Mouse (Mus musculus) C2C12 (cell line): Measurements from ENCODE around the gene Auts2. TPM values are rescaled to one million over a fixed set of nuclear protein-coding genes. Genes with fewer than 3 reads are reported as not detected.

ENCODE experiments used
- H3K27me3 ChIP-seq: one replicate; pipeline ENCODE4 v1.6.1; 2011; ENCODE audit not compliant: control insufficient read depth, insufficient read depth, insufficient read length
- H3K36me3 ChIP-seq: one replicate; pipeline ENCODE4 v1.6.1; 2011; ENCODE audit not compliant: control insufficient read depth, insufficient read depth
- H3K4me3 ChIP-seq: one replicate; pipeline ENCODE4 v1.5.1; 2011; ENCODE audit warnings: mild to moderate bottlenecking, control low read depth; ENCODE audit not compliant: poor library complexity, insufficient read depth, severe bottlenecking
- H3K79me2 ChIP-seq: one replicate; pipeline ENCODE4 v1.6.1; 2011; ENCODE audit not compliant: control insufficient read depth, insufficient read depth
- H3K79me3 ChIP-seq: one replicate; pipeline ENCODE4 v1.6.1; 2011; ENCODE audit warnings: low read depth, control low read depth
- H3ac ChIP-seq: one replicate; pipeline ENCODE3; 2011; ENCODE audit warnings: low read depth; ENCODE audit not compliant: control insufficient read depth, insufficient read length
- CEBPB ChIP-seq: IDR thresholded peaks from one replicate; pipeline ENCODE4 v1.6.1; 2011; ENCODE audit warnings: low read depth, mild to moderate bottlenecking, control low read depth, moderate library complexity
- CTCF ChIP-seq: IDR thresholded peaks from one replicate; pipeline ENCODE4 v1.5.1; 2011; ENCODE audit not compliant: control insufficient read depth, insufficient read depth, insufficient read length
- FOSL1 ChIP-seq: IDR thresholded peaks from one replicate; pipeline ENCODE4 v1.8.0; 2011; ENCODE audit warnings: mild to moderate bottlenecking, low read length; ENCODE audit not compliant: poor library complexity, insufficient read depth, severe bottlenecking
- MAX ChIP-seq: IDR thresholded peaks from one replicate; pipeline ENCODE4 v1.6.1; 2011; ENCODE audit warnings: mild to moderate bottlenecking, control low read depth
- MYOD1 ChIP-seq: IDR thresholded peaks from one replicate; pipeline ENCODE4 v1.6.1; 2011; ENCODE audit warnings: low read depth; ENCODE audit not compliant: control insufficient read depth, insufficient read length
- MYOG ChIP-seq: IDR thresholded peaks from one replicate; pipeline ENCODE4 v1.6.1; 2011; ENCODE audit not compliant: control insufficient read depth, insufficient read length; ENCODE audit errors: extremely low read depth
- USF1 ChIP-seq: IDR thresholded peaks from one replicate; pipeline ENCODE4 v1.6.1; 2011; ENCODE audit warnings: low read depth, mild to moderate bottlenecking, control low read depth, moderate library complexity
- polyA plus RNA-seq: library from polyadenylated mRNA; unstranded; fragments of >200 nt; fragmentation: generic; extraction: Trizol; gene quantifications from one replicate; pipeline ENCODE4 v1.2.1, GENCODE M21; 2012; ENCODE audit warnings: missing spikeins

Gene Auts2
- polyA plus RNA-seq, 1 experiment: 8.4 TPM

- Histone ChIP-seq H3K79me2 (no peaks in the 10 kb centered on the region), H3K79me3 (no peaks in the 10 kb centered on the region), H3K4me3 (no peak overlapping the region), H3K36me3 (no peaks in the 10 kb centered on the region), H3ac (no peak overlapping the region), H3K27me3 (no peaks in the 10 kb centered on the region)
- no peak for TF ChIP-seq USF1
- no peak for TF ChIP-seq CEBPB
- no peak for TF ChIP-seq MAX
- no peak for TF ChIP-seq MYOD1
- no peak for TF ChIP-seq CTCF
- TF ChIP-seq FOSL1: no peak
- no peak for TF ChIP-seq MYOG
Measured at GRCm38 (mm10) chr5:132544176-132544995, 1.2 kb upstream of the Auts2 start.

- no peaks in the 10 kb centered on the region for H3K79me2 ChIP-seq
- H3K4me3 ChIP-seq: no peak overlapping the region
- H3K79me3 ChIP-seq: no peaks in the 10 kb centered on the region
- H3ac ChIP-seq: no peak overlapping the region
- H3K27me3 ChIP-seq: no peaks in the 10 kb centered on the region
- no peaks in the 10 kb centered on the region for H3K36me3 ChIP-seq
- no peak for TF ChIP-seq FOSL1
- no peak for TF ChIP-seq USF1
- TF ChIP-seq MYOD1: no peak
- no peak for TF ChIP-seq CTCF
- TF ChIP-seq CEBPB: no peak
- no peak for TF ChIP-seq MYOG
- TF ChIP-seq MAX: no peak
Measured at GRCm38 (mm10) chr5:132542381-132543020, 643 bp downstream of the Auts2 start.

GRCm38 (mm10) chr5:132541951-132542350, 1.2 kb downstream of the Auts2 start:
- no peak overlapping the region for H3ac ChIP-seq
- no peaks in the 10 kb centered on the region for H3K79me2 ChIP-seq
- H3K36me3 ChIP-seq: no peaks in the 10 kb centered on the region
- H3K79me3 ChIP-seq: no peaks in the 10 kb centered on the region
- TF ChIP-seq FOSL1: no peak
- TF ChIP-seq CTCF: no peak
- no peak for TF ChIP-seq MAX
- TF ChIP-seq USF1: no peak
- TF ChIP-seq MYOG: no peak
- TF ChIP-seq CEBPB: no peak
- TF ChIP-seq MYOD1: no peak
- H3K4me3 ChIP-seq: no peak overlapping the region
- no peaks in the 10 kb centered on the region for H3K27me3 ChIP-seq

GRCm38 (mm10) chr5:132541371-132541931, 1.7 kb downstream of the Auts2 start:
- Histone ChIP-seq H3K27me3 (no peaks in the 10 kb centered on the region), H3K79me3 (no peaks in the 10 kb centered on the region), H3ac (no peak overlapping the region), H3K4me3 (no peak overlapping the region), H3K36me3 (no peaks in the 10 kb centered on the region), H3K79me2 (no peaks in the 10 kb centered on the region)
- TF ChIP-seq USF1 (no peak), MYOG (no peak), CTCF (no peak), CEBPB (no peak), MYOD1 (no peak), MAX (no peak), FOSL1 (no peak)

GRCm38 (mm10) chr5:132540841-132541311, 2.3 kb downstream of the Auts2 start:
- no peak overlapping the region for H3ac ChIP-seq
- H3K36me3 ChIP-seq: no peaks in the 10 kb centered on the region
- H3K79me2 ChIP-seq: no peaks in the 10 kb centered on the region
- H3K27me3 ChIP-seq: no peaks in the 10 kb centered on the region
- TF ChIP-seq USF1 (no peak), MYOG (no peak)
- H3K79me3 ChIP-seq: no peaks in the 10 kb centered on the region
- no peak overlapping the region for H3K4me3 ChIP-seq
